Mouse (Mus musculus): ENCODE measurements around the gene Magee2. TPM values are rescaled to one million over a fixed set of nuclear protein-coding genes. Genes with fewer than 3 reads are reported as not detected.
"Not testable (repeated sequence)": the region's sequence is repeated elsewhere in the genome, so short reads cannot be mapped to it uniquely, and the experiment has no call there.

Gene Magee2
- 7.3 and 8.8 TPM in 2 replicates for polyA plus RNA-seq (2016; fragmentation: Nextera tagmentation; extraction: Ambion mirVana)

GRCm38 (mm10) chrX:104856751-104857341 is at the start of gene Magee2:
Gene Magee2 (minus strand): TSS chrX:104857267.
- 22% methylated on average over 37 of the region's 37 CpGs for WGBS
- peak within 1 kb of the TSS; percentile 44 for H3K4me3 ChIP-seq

GRCm38 (mm10) chrX:104853610-104854009 is 3.5 kb downstream of the Magee2 start:
- Histone ChIP-seq H3K9me3 (no peaks in the 10 kb centered on the region), H3K36me3 (no peaks in the 10 kb centered on the region), H3K4me1 (no peaks in the 10 kb centered on the region), H3K4me3 (no peak overlapping the region), H3K27ac (no peak overlapping the region), H3K4me2 (replicated peaks) (peak overlapping the region; percentile 13; the same call in 1 of the 2 replicates), H3K27me3 (peaks cover 32% of the 10 kb centered on the region; the same call in 1 of the 2 replicates), H3K9ac (no peak overlapping the region)
- ATAC-seq (ENCODE audit: insufficient number of reproducible peaks, insufficient read depth, low FRiP score, low TSS enrichment): no peak
- WGBS: 21% methylated on average over 9 of the region's 9 CpGs

More at GRCm38 (mm10) chrX:104856751-104857341, at the start of gene Magee2:
- Histone ChIP-seq H3K36me3 (no peaks in the 10 kb centered on the region), H3K9me3 (no peaks in the 10 kb centered on the region), H3K27ac (no peak within 1 kb of the TSS), H3K4me2 (replicated peaks) (peak within 1 kb of the TSS; percentile 50), H3K4me1 (no peaks in the 10 kb centered on the region), H3K27me3 (peaks cover 34% of the 10 kb centered on the region; the same call in 1 of the 2 replicates), H3K9ac (peak within 1 kb of the TSS; percentile 38; the same call in 1 of the 2 replicates)
- ATAC-seq (ENCODE audit: insufficient number of reproducible peaks, insufficient read depth, low FRiP score, low TSS enrichment): peak; percentile 80; the same call in 1 of the 2 replicates

GRCm38 (mm10) chrX:104817583-104817982 is 39.5 kb downstream of the Magee2 start:
- H3K9me3 ChIP-seq; H3K4me1 ChIP-seq; H3K4me3 ChIP-seq; H3K9ac ChIP-seq; H3K36me3 ChIP-seq; ATAC-seq (ENCODE audit: insufficient number of reproducible peaks, insufficient read depth, low FRiP score, low TSS enrichment); H3K27ac ChIP-seq; H3K27me3 ChIP-seq; H3K4me2 ChIP-seq (replicated peaks): not testable (repeated sequence)
- WGBS: 65% methylated on average over 4 of the region's 5 CpGs

GRCm38 (mm10) chrX:104816987-104817386 is 40.1 kb downstream of the Magee2 start:
- H3K36me3 ChIP-seq; H3K9me3 ChIP-seq; H3K4me3 ChIP-seq; H3K27ac ChIP-seq; H3K9ac ChIP-seq; H3K4me2 ChIP-seq (replicated peaks); H3K27me3 ChIP-seq; ATAC-seq (ENCODE audit: insufficient number of reproducible peaks, insufficient read depth, low FRiP score, low TSS enrichment); H3K4me1 ChIP-seq: not testable (repeated sequence)
- WGBS: 95% methylated on average over 1 of the region's 3 CpGs

- not testable (repeated sequence) for H3K9me3 ChIP-seq; H3K4me2 ChIP-seq (replicated peaks); H3K9ac ChIP-seq; H3K4me3 ChIP-seq; H3K27me3 ChIP-seq; ATAC-seq (ENCODE audit: insufficient number of reproducible peaks, insufficient read depth, low FRiP score, low TSS enrichment); H3K4me1 ChIP-seq; H3K27ac ChIP-seq; H3K36me3 ChIP-seq
- 65% methylated on average over 4 of the region's 4 CpGs for WGBS
Measured at GRCm38 (mm10) chrX:104813704-104814103, 43.4 kb downstream of the Magee2 start.

Other genes starting within 250 kb of the Magee2 start
- gene Zdhhc15, start 186.2 kb downstream of the Magee2 start, polyA plus RNA-seq (2016; fragmentation: Nextera tagmentation; extraction: Ambion mirVana): 14.7 and 15.6 TPM in 2 replicates
- gene Pbdc1, start 222.5 kb upstream of the Magee2 start, polyA plus RNA-seq (2016; fragmentation: Nextera tagmentation; extraction: Ambion mirVana): 70.3 and 73.1 TPM in 2 replicates